Mouse (Mus musculus): ENCODE measurements around the gene Dkk3. TPM values are rescaled to one million over a fixed set of nuclear protein-coding genes. Genes with fewer than 3 reads are reported as not detected.

Dkk3 gene
- total and polyA plus RNA-seq, 2 experiments = 0.39 to 0.65 TPM

DNA sequence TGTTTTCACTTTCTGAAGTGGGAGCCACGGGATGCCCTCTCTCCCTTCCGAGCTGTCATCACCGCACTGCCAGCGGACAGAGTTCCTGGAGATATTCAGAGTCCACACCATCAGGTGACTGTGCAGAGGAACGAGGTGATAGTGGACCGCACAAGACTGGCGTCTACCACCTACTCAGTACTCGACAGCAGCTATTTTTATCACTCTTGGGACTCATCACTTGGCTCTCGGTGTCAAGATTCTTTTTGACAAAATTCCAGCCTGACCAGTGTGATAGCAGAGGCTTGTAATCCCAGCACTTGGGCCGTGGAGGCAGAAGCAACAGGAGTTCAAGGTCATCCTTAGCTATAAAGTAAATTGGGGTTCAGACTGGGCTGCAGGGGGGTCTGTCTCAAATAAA, 9.7 kb downstream of the Dkk3 start:
- no peak overlapping the region for H3K9ac ChIP-seq (ENCODE audit: low read depth, low read length)
- no peaks in the 10 kb centered on the region for H3K4me1 ChIP-seq (ENCODE audit: control insufficient read depth, insufficient read depth, low read length)
- no peaks in the 10 kb centered on the region for H3K79me2 ChIP-seq (ENCODE audit: control insufficient read depth, insufficient read depth, low read length)
- no peaks in the 10 kb centered on the region for H3K27me3 ChIP-seq (ENCODE audit: control insufficient read depth, insufficient read depth, low read length)
- no peak for DNase-seq (ENCODE audit: extremely low read depth, low read depth, low spot score)
- H3K4me3 ChIP-seq (ENCODE audit: insufficient read depth, low read depth, low read length) = no peak overlapping the region
- no peaks in the 10 kb centered on the region for H3K36me3 ChIP-seq (ENCODE audit: control insufficient read depth, insufficient read depth, low read length)
- WGBS = 89% methylated on average over 10 of the region's 10 CpGs
- no peak overlapping the region for H3K27ac ChIP-seq (replicated peaks; ENCODE audit: insufficient read depth, low read depth, low read length)
- TF ChIP-seq POLR2A (IDR thresholded peaks at IDR 0.05; ENCODE audit: extremely low read depth, insufficient read depth, low read length) = no peak

DNA sequence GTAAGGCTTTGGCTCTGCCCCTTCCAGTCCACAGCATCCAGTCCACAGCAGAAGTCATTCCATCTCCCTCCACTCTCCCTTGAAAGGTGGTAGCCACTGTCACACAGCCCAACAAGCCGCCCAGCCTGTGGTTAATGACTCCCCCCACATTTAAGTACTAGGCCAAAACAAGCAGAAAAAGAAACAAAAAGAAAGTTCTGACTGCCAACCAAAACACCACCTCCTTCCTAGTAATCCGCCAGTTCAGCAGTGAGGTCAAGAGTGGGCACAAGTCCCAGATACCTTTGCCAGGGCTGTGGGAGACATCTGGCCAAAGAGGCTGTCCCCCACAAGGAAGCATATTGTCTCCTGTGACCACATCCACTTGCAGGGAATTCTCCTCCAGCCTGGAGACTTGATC, 10.9 kb downstream of the Dkk3 start:
- no peaks in the 10 kb centered on the region for H3K79me2 ChIP-seq (ENCODE audit: control insufficient read depth, insufficient read depth, low read length)
- H3K27me3 ChIP-seq (ENCODE audit: control insufficient read depth, insufficient read depth, low read length) = no peaks in the 10 kb centered on the region
- H3K9ac ChIP-seq (ENCODE audit: low read depth, low read length) = no peak overlapping the region
- H3K4me1 ChIP-seq (ENCODE audit: control insufficient read depth, insufficient read depth, low read length) = no peaks in the 10 kb centered on the region
- 38% methylated on average over 2 of the region's 2 CpGs for WGBS
- DNase-seq (ENCODE audit: extremely low read depth, low read depth, low spot score) = no peak
- H3K4me3 ChIP-seq (ENCODE audit: insufficient read depth, low read depth, low read length) = no peak overlapping the region
- no peak overlapping the region for H3K27ac ChIP-seq (replicated peaks; ENCODE audit: insufficient read depth, low read depth, low read length)
- H3K36me3 ChIP-seq (ENCODE audit: control insufficient read depth, insufficient read depth, low read length) = no peaks in the 10 kb centered on the region
- TF ChIP-seq POLR2A (IDR thresholded peaks at IDR 0.05; ENCODE audit: extremely low read depth, insufficient read depth, low read length) = no peak
- TF ChIP-seq CTCF (IDR thresholded peaks at IDR 0.05; ENCODE audit: low read depth, low read length) = no peak

DNA sequence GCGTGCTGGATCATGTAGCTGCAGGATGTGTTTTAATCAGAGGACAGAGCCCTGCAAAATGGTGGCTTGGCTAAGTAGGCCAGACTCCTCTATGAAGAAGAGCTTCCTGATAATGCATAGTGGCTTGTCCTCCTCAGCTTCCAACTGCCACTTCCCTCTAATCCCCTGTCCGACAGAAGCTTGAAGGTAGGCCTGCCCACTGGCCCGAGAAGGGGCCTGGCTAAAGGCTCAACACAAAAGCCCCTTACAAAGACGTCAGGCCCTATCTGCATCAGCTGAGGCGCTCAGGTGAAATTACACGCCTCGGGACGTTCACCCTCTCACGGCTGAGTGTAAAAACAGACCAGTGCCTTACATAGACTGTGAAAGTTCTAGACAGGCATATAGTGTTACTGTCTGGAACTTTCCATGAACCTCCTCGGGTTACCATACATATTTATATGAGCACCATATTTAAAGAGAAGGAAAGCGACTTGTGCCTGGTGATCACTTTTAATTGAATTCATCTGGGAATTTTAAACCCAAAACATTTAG, 14.1 kb downstream of the Dkk3 start:
- H3K4me3 ChIP-seq (ENCODE audit: insufficient read depth, low read depth, low read length) = no peak overlapping the region
- WGBS = 96% methylated on average over 11 of the region's 11 CpGs
- H3K4me1 ChIP-seq (ENCODE audit: control insufficient read depth, insufficient read depth, low read length) = no peaks in the 10 kb centered on the region
- H3K9ac ChIP-seq (ENCODE audit: low read depth, low read length) = no peak overlapping the region
- no peak overlapping the region for H3K27ac ChIP-seq (replicated peaks; ENCODE audit: insufficient read depth, low read depth, low read length)
- H3K79me2 ChIP-seq (ENCODE audit: control insufficient read depth, insufficient read depth, low read length) = no peaks in the 10 kb centered on the region
- TF ChIP-seq CTCF (IDR thresholded peaks at IDR 0.05; ENCODE audit: low read depth, low read length) = no peak
- no peak for TF ChIP-seq POLR2A (IDR thresholded peaks at IDR 0.05; ENCODE audit: extremely low read depth, insufficient read depth, low read length)
- H3K36me3 ChIP-seq (ENCODE audit: control insufficient read depth, insufficient read depth, low read length) = no peaks in the 10 kb centered on the region
- no peak for DNase-seq (ENCODE audit: extremely low read depth, low read depth, low spot score)
- no peaks in the 10 kb centered on the region for H3K27me3 ChIP-seq (ENCODE audit: control insufficient read depth, insufficient read depth, low read length)

DNA sequence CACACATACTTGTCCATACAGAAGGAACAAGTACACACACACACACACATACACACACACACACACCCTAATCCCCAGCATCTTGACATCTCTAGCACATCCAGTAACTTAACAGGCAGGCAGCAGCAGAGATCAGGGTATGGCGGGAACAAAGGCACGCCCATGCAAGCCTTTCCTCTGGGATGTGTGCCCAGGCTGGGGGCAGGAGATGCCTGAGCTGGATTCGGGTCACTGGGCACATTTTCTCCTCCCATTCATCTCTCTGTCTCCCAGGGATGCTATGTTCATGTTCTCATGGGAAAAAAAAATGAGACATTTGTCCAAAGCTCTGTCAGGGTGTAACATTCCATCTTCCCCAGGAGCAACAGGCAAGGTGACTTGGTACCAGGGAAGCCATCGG, 14.9 kb downstream of the Dkk3 start:
- Histone ChIP-seq H3K4me3 (ENCODE audit: insufficient read depth, low read depth, low read length) (no peak overlapping the region), H3K79me2 (ENCODE audit: control insufficient read depth, insufficient read depth, low read length) (no peaks in the 10 kb centered on the region), H3K4me1 (ENCODE audit: control insufficient read depth, insufficient read depth, low read length) (peaks cover 2% of the 10 kb centered on the region; the same call in 1 of the 2 replicates), H3K9ac (ENCODE audit: low read depth, low read length) (no peak overlapping the region), H3K27ac (replicated peaks; ENCODE audit: insufficient read depth, low read depth, low read length) (no peak overlapping the region), H3K36me3 (ENCODE audit: control insufficient read depth, insufficient read depth, low read length) (no peaks in the 10 kb centered on the region), H3K27me3 (ENCODE audit: control insufficient read depth, insufficient read depth, low read length) (no peaks in the 10 kb centered on the region)
- 74% methylated on average over 4 of the region's 4 CpGs for WGBS
- DNase-seq (ENCODE audit: extremely low read depth, low read depth, low spot score) = no peak
- no peak for TF ChIP-seq CTCF (IDR thresholded peaks at IDR 0.05; ENCODE audit: low read depth, low read length)
- TF ChIP-seq POLR2A (IDR thresholded peaks at IDR 0.05; ENCODE audit: extremely low read depth, insufficient read depth, low read length) = no peak

DNA sequence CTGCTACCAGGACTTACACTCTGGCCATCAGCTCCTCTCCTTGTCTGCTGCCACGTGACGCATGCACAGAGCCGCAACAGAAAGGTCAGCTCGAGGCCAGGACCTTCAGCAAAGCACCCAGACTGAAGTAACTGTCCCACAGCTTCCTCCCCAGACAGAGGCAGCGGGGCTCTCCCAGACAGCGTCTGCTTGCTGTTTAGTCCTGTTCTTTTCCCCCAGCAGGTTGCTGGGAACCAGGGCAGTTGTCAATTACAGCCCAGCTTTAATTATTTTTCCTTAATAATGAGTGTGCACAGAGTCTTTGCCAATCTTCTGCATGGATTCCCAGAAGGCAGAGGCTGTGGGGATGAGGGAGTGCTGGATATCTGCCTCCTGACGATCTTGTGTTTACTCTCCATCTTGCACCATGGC, 15.8 kb downstream of the Dkk3 start:
- Histone ChIP-seq H3K4me3 (ENCODE audit: insufficient read depth, low read depth, low read length) (no peak overlapping the region), H3K9ac (ENCODE audit: low read depth, low read length) (no peak overlapping the region), H3K4me1 (ENCODE audit: control insufficient read depth, insufficient read depth, low read length) (peaks cover 2% of the 10 kb centered on the region; the same call in 1 of the 2 replicates), H3K79me2 (ENCODE audit: control insufficient read depth, insufficient read depth, low read length) (no peaks in the 10 kb centered on the region), H3K36me3 (ENCODE audit: control insufficient read depth, insufficient read depth, low read length) (no peaks in the 10 kb centered on the region), H3K27ac (replicated peaks; ENCODE audit: insufficient read depth, low read depth, low read length) (no peak overlapping the region), H3K27me3 (ENCODE audit: control insufficient read depth, insufficient read depth, low read length) (no peaks in the 10 kb centered on the region)
- TF ChIP-seq CTCF (IDR thresholded peaks at IDR 0.05; ENCODE audit: low read depth, low read length) = no peak
- no peak for DNase-seq (ENCODE audit: extremely low read depth, low read depth, low spot score)
- WGBS = 65% methylated on average over 7 of the region's 7 CpGs

DNA sequence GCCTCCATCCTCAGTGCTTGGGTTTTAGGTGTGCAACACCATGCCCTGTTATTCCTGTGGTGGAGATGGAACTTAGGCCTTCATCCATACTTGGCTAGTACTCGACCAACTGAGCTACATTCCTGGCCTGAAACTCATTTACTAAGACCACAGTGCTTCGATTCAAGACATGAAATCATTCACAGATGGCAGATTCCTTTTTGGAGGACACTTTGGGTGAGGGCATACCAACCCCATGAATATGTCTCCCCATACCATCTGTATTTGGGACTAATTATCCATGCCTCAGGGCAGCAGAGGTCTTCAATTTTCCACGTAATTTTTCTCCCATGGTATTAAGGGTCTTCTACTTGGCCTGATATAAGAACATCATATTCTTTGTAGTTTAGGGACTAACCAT, 16.2 kb downstream of the Dkk3 start:
- 84% methylated on average over 3 of the region's 3 CpGs for WGBS
- no peak overlapping the region for H3K27ac ChIP-seq (replicated peaks; ENCODE audit: insufficient read depth, low read depth, low read length)
- no peak overlapping the region for H3K9ac ChIP-seq (ENCODE audit: low read depth, low read length)
- H3K4me1 ChIP-seq (ENCODE audit: control insufficient read depth, insufficient read depth, low read length) = peaks cover 2% of the 10 kb centered on the region; the same call in 1 of the 2 replicates
- H3K79me2 ChIP-seq (ENCODE audit: control insufficient read depth, insufficient read depth, low read length) = no peaks in the 10 kb centered on the region
- TF ChIP-seq POLR2A (IDR thresholded peaks at IDR 0.05; ENCODE audit: extremely low read depth, insufficient read depth, low read length) = no peak
- TF ChIP-seq CTCF (IDR thresholded peaks at IDR 0.05; ENCODE audit: low read depth, low read length) = no peak
- no peaks in the 10 kb centered on the region for H3K36me3 ChIP-seq (ENCODE audit: control insufficient read depth, insufficient read depth, low read length)
- H3K4me3 ChIP-seq (ENCODE audit: insufficient read depth, low read depth, low read length) = no peak overlapping the region
- no peaks in the 10 kb centered on the region for H3K27me3 ChIP-seq (ENCODE audit: control insufficient read depth, insufficient read depth, low read length)
- no peak for DNase-seq (ENCODE audit: extremely low read depth, low read depth, low spot score)

Data from liver, adult 2 months (tissue).